Mouse (Mus musculus): ENCODE data around the gene Kctd10. TPM values are rescaled to one million over a fixed set of nuclear protein-coding genes. Genes with fewer than 3 reads are reported as not detected.

The Kctd10 gene
- 92.0 and 98.2 TPM in 2 replicates for polyA plus RNA-seq (2012; rRNA removed)

DNA sequence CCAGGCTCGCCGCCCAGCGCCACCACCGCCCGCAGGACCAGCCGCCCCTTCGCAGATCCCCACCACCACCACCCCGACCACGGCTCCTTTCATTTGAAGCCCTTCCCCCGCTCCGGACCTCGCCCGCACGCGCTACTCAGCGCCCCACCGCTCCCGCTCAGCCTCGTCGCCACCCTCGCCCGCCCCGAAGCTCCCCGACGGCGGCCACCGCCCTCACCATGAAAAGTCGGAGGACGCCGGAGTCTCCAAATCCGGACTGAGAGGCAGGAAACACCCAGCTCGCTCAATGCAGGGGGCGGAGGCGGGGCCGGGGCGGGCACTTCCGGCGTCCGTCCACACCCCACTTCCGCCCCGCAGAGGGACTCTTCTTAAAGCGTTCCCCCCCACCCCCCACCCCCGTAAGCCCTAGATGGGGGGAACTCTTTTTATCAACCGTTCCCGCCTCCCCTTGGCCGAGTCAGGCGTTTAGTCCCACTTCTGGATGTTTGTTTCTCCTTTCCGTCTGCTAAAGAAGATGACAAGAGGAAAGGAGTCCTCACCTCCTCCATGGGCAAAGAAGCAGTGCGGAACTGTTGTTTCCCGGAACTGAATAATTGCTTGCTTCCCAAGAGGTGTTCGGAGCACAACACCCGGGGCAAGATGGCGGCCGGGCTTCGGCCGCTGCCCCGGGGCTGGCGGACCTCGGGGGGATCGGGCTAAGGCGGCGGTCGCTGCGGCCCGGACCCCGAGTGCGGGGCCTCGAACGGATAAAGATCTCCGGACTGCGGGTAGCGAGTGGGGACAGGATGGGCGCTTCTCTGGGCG is at the start of gene Kctd10, which contains the start of gene Ube3b:
TSS of gene Kctd10 (minus strand) at position 300 of the 804 bp plus-strand sequence.
TSS of gene Ube3b (plus strand) at position 399 of the 804 bp plus-strand sequence.

Other genes with a start within 250 kb of the Kctd10 start
- gene Acacb, start 234.0 kb downstream of the Kctd10 start, polyA plus RNA-seq (2012; rRNA removed), result 2.7 and 3.7 TPM in 2 replicates
- 5.2 and 7.5 TPM in 2 replicates for gene Foxn4, start 106.7 kb downstream of the Kctd10 start, polyA plus RNA-seq (2012; rRNA removed)
- 0.90 and 1.3 TPM in 2 replicates for gene Myo1h, start 91.3 kb downstream of the Kctd10 start, polyA plus RNA-seq (2012; rRNA removed)
- gene Ube3b, start 99 bp upstream of the Kctd10 start, polyA plus RNA-seq (2012; rRNA removed), result 36.7 and 50.7 TPM in 2 replicates
- gene Mmab, start 63.6 kb upstream of the Kctd10 start, polyA plus RNA-seq (2012; rRNA removed), result 29.4 and 33.2 TPM in 2 replicates
- 50.2 and 53.1 TPM in 2 replicates for gene Mvk, start 63.8 kb upstream of the Kctd10 start, polyA plus RNA-seq (2012; rRNA removed)
- 7.0 and 7.1 TPM in 2 replicates for gene Fam222a, start 187.5 kb upstream of the Kctd10 start, polyA plus RNA-seq (2012; rRNA removed)

Measured in central nervous system, embryonic 11.5 days (tissue).